ENCODE assay signal across 8 mouse cellular contexts in the genomic region with DNA sequence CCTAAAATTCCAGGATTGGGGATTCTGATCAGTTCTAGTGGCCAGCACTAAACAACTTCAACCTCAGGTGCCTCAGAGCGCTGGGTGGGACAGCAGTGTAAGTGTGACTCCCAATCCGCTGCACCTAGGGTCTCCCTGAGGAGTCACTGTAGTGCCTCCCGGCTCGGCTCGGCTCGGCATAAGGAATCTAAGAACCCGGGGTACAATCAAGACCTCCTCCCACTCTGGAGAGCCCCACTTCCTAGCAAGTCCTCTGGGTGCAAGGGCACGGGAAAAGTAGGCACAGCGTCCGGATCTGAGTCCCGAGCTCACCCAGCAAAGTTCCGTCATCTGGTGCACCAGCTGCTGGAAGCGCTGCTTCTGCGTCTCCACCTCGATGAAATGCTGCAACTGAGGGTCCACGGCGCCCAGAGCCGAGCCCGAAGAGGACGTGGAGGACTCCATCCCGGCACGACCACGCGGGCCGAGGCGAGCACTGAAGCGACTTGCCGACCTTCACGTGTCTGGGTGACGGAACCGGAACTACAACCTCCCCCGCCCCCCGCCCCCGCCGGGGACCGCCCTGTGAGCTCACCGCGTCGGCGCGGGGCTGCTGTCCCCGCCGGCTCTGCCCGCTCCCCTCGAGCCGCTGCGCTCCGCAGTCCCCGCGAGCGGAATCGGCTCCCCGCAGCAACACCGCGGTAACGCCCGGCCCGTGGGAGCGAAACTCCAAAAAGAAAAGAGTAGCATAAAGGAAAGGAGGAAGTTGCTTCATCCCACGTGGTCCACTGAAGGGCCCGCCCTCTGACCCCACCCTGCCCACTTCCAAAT. TPM values are rescaled to one million over a fixed set of nuclear protein-coding genes. Genes with fewer than 3 reads are reported as not detected.
DNase-seq lines count a peak whose midpoint lies in the region; ATAC-seq and TF ChIP-seq lines count a peak whose summit lies in the region.

TSS of gene Timm8a1 (minus strand) at position 721 of the 810 bp plus-strand sequence.

- peak within 1 kb of the TSS; percentile 74 for H3K27ac ChIP-seq in forebrain, embryonic 16.5 days (ENCODE audit: low read length)
- peak within 1 kb of the TSS; percentile 87 for H3K27ac ChIP-seq in lung, postnatal 0 days (ENCODE audit: low read length)

- DNase-seq in G1E (ENCODE audit: low spot score): peak; percentile 43
- peak; percentile 33 to 55 for DNase-seq in cerebellum, adult 18-20 months
- peak; percentile 52 to 77 for DNase-seq in heart, postnatal 36 days
- peak; percentile 9 to 14 for DNase-seq in layer of hippocampus, adult 8-10 months (ENCODE audit: low spot score in 2 of 2)
- DNase-seq in lung, postnatal 0 days (ENCODE audit: low spot score): peak; percentile 66
- peak; percentile 9 for DNase-seq in ovary, adult 18-20 months (ENCODE audit: low spot score)
- DNase-seq in thymus, postnatal 10 days (ENCODE audit: low spot score in 2 of 2): peak; percentile 27 to 48

- H3K4me1 ChIP-seq in G1E (ENCODE audit: insufficient read depth, low read depth, low read length): peaks cover 3% of the 10 kb centered on the region
- H3K4me1 ChIP-seq in forebrain, embryonic 16.5 days (replicated peaks; ENCODE audit: control insufficient read depth, insufficient read depth, low read length): no peaks in the 10 kb centered on the region
- H3K4me1 ChIP-seq in lung, postnatal 0 days (ENCODE audit: insufficient read depth, low read depth, low read length): no peaks in the 10 kb centered on the region

- 18% methylated on average over 33 of the region's 61 CpGs for WGBS in forebrain, embryonic 16.5 days
- 14% methylated on average over 25 of the region's 61 CpGs for WGBS in lung, postnatal 0 days

- TF ChIP-seq CTCF in G1E (IDR thresholded peaks at IDR 0.05; ENCODE audit: low read depth, low read length): no peak
- TF ChIP-seq CTCF in lung, postnatal 0 days (IDR thresholded peaks at IDR 0.05): no peak

- no peaks in the 10 kb centered on the region for H3K9me3 ChIP-seq in G1E (replicated peaks)
- no peaks in the 10 kb centered on the region for H3K9me3 ChIP-seq in forebrain, embryonic 16.5 days (ENCODE audit: control insufficient read depth, low read length)
- no peaks in the 10 kb centered on the region for H3K9me3 ChIP-seq in lung, postnatal 0 days (ENCODE audit: low read length)

- peaks cover 38% of the 10 kb centered on the region for H3K36me3 ChIP-seq in G1E (replicated peaks)
- H3K36me3 ChIP-seq in forebrain, embryonic 16.5 days (ENCODE audit: control insufficient read depth, insufficient read depth): no peaks in the 10 kb centered on the region
- H3K36me3 ChIP-seq in lung, postnatal 0 days (ENCODE audit: insufficient read depth, low read length): no peaks in the 10 kb centered on the region

- ATAC-seq in G1E (ENCODE audit: extremely low read depth, insufficient number of reproducible peaks, low FRiP score, poor library complexity, severe bottlenecking): peak; percentile 71
- ATAC-seq in forebrain, embryonic 16.5 days: peak; percentile 96
- peak; percentile 97 for ATAC-seq in lung, postnatal 0 days

- no peaks in the 10 kb centered on the region for H3K27me3 ChIP-seq in G1E (ENCODE audit: insufficient read depth, low read length)
- H3K27me3 ChIP-seq in forebrain, embryonic 16.5 days (replicated peaks; ENCODE audit: control insufficient read depth, insufficient read depth, low read length): no peaks in the 10 kb centered on the region
- no peaks in the 10 kb centered on the region for H3K27me3 ChIP-seq in lung, postnatal 0 days (replicated peaks; ENCODE audit: insufficient read depth, low read length)

- TF ChIP-seq EP300 in lung, postnatal 0 days (IDR thresholded peaks at IDR 0.05): no peak

- intact Hi-C loops in heart, postnatal 36 days (cut with DNase I): loop anchor here (5.0 kb wide), 1 partner anchor 46 kb away; the partner anchor contains the start of gene Rpl36a

- H3K4me3 ChIP-seq in G1E (ENCODE audit: low read depth, low read length): peak within 1 kb of the TSS; percentile 73
- peak within 1 kb of the TSS; percentile 56 for H3K4me3 ChIP-seq in forebrain, embryonic 16.5 days (replicated peaks; ENCODE audit: low read length)
- peak within 1 kb of the TSS; percentile 51 for H3K4me3 ChIP-seq in lung, postnatal 0 days (ENCODE audit: low read depth, low read length)

- H3K9ac ChIP-seq in forebrain, embryonic 16.5 days (replicated peaks; ENCODE audit: low read depth, low read length): peak within 1 kb of the TSS; percentile 60
- peak within 1 kb of the TSS; percentile 34; the same call in 1 of the 2 replicates for H3K9ac ChIP-seq in lung, postnatal 0 days (replicated peaks; ENCODE audit: low read depth)

- H3K4me2 ChIP-seq in forebrain, embryonic 16.5 days (ENCODE audit: low read length): peak within 1 kb of the TSS; percentile 61
- peak within 1 kb of the TSS; percentile 65 for H3K4me2 ChIP-seq in lung, postnatal 0 days (replicated peaks; ENCODE audit: low read depth, low read length)

RNA-seq across cellular contexts. Expression of gene Timm8a1, which starts in this region (rescaled TPM):
- total RNA-seq in G1E (2014; fragmentation: Nextera tagmentation) (28.7 and 31.9 TPM in 2 replicates), G1E (2017) (176 and 206 TPM in 2 replicates)
- polyA plus RNA-seq in G1E (2012): 4.8 and 6.5 TPM in 2 replicates
- polyA plus RNA-seq in forebrain, embryonic 16.5 days (2015; fragmentation: Nextera tagmentation; extraction: Ambion mirVana): 45.9 and 46.2 TPM in 2 replicates
- 10 to 100 TPM; 20.7 to 20.8 TPM for total RNA-seq in heart, postnatal 36 days (2021)
- total RNA-seq in layer of hippocampus, adult 8-10 months (2022): 10 to 100 TPM; 13.6 to 18.8 (median 15.8) TPM
- polyA plus RNA-seq in lung, postnatal 0 days (2015; fragmentation: Nextera tagmentation; extraction: Ambion mirVana): 24.7 and 24.9 TPM in 2 replicates

Comparison
In these comparisons a context has a peak if more than half of its experiments do, and no peak if none do; other contexts are left out.
1. Peak in every context shown above with its lines: DNase-seq, ATAC-seq, H3K4me3 ChIP-seq and H3K27ac ChIP-seq.
2. DNase-seq: peak in every context shown above with its lines; median percentile 66 in lung, postnatal 0 days; 64 in heart, postnatal 36 days; 44 in cerebellum, adult 18-20 months; 43 in G1E; 38 in thymus, postnatal 10 days; 12 in layer of hippocampus, adult 8-10 months; 9 in ovary, adult 18-20 months.